Mouse (Mus musculus) frontal cortex, adult (tissue): Measurements from ENCODE around the gene Oit1.

Experiments
- ATAC-seq: cut with Nextera tagmentation; 2 replicates; pipeline ENCODE4 v1.9.2; 2017; ENCODE audit warnings: mild to moderate bottlenecking, moderate library complexity, mixed read lengths; ENCODE audit not compliant: low TSS enrichment

The Oit1 gene

DNA sequence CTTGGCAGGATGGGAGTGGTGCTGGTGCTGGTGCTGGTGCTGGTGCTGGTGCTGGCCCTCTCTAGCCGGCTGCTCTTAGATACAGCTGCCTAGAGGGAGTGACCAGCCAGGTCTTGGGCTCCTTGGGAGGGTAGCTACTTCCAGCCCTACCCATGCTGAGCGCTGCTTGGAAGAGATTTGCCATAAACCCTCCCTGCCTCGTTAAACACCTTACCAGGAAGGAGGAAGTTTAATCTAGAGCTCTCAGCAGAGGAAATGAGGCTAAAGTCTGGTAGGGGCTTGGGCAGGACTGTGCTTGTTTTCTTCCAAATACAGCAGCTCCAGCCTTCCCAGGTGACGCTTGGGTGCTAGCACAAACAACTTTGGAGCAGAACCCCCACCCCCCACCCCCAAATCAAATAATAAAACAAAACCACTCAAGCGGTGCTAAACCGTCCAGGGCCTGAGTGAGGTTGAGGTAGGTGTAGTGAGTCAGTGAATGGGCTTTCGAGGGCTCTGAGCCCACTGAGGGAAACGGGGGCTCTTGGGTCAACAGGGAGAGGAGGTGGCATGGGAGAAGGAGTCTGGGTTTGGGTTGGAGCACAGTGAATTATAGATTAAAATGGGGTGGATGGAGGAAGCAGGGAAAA, at the start of gene Oit1:
Oit1 (minus strand) TSS at position 70 of the 629 bp plus-strand sequence.
- no peak for ATAC-seq

DNA sequence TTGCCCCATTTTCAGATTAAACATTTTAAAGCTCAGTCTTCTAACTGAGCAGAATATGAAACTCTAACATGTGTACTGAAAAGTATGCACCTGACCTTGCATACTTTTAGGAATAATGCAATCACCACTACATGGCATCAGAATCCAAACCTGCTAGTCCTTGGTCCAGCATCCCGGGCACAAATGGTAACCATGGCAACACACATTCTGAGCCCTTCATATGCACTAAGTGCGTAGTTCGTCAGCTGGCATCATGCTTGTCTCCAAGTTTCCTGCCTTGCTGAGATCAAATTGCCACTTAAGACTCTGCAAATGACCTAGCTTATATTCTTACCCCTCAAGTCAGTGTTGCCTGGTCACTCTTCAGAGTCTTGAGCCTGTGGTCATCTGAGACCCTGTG, 44.3 kb upstream of the Oit1 start:
- ATAC-seq: no peak

GRCm38 (mm10) chr14:8421199-8421787, 42.7 kb upstream of the Oit1 start:
- ATAC-seq: no peak

GRCm38 (mm10) chr14:8418610-8419009, 40.1 kb upstream of the Oit1 start:
- ATAC-seq: no peak

GRCm38 (mm10) chr14:8405946-8406345, 27.4 kb upstream of the Oit1 start:
- ATAC-seq: no peak

DNA sequence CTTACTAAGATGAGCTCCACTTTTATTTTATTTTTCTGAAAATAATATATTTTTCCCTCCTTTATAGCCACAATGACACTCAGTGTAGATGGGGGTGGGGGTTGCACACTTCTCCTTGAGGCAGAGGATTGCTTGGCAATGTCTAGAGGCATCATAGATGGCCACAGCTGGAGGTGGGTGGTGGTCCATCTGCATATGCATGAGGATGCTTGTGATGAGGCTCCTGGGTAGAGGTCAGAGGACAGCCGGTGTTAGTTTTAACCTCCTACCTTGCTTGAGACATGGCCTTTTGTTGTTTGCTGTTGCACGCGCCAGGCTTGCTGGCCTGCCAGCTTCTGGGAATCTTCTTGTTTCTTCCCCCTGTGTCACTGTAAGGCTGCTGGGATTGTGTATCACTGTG, 24.8 kb upstream of the Oit1 start:
- ATAC-seq: no peak

- ATAC-seq: no peak
These were observed 20.0 kb upstream of the Oit1 start for GRCm38 (mm10) chr14:8398507-8398906.

DNA sequence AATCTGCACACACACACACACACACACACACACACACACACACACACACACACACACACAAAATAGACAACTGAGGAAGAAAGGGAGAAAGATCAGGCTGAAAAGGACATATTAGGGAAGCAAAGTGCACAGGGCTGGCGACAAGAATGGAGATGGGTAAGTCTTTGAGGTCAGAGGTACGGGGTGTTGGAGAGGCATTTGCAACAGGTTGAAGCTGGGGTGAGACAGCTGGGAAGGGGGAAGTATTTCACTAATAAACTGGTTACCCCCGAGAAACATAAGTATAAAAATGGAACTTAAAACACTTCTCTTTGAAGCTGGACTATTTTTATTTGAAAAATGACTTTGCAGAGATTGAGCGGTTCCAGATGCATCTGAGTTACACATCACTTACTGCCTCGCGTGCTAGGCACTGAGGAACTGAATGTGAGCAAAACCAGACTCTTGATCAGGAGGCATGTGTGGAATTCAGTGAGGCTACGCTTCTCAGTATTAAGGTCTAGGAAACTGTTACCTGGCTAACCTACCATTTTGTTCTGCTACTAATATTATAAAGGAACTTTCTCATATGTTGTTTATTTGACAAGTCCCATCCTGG, 17.2 kb upstream of the Oit1 start:
- no peak for ATAC-seq

DNA sequence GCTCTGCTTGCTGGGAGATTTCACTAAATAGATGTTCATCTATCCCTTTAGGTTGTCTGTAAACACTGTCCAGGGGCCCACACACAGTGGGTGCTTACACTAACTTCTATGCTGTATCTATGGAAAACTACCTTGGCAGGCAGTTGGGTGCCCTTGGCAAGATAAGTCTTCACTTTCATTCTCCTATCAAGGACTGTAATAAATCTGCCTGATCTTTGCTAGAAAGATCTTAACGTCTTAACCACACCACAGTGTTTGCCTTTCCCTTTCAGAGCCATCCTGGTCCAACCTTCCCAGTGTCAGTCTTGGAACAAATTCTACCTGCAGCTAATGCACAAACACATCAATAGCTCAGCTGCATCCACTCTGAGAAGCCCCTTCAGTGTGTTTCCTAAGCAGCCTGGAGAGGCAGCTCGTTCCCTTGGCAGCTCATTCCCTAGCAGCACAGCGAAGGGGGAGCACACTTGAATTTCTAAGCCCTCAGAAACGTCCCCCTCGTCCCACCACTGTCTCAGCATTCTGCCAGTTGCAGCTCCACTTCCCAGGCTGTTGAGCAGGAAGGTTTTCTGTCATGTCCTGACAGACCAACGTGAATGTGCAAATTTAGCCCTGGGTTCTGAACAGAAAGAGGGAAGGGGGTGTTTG, 13.7 kb upstream of the Oit1 start:
- no peak for ATAC-seq

DNA sequence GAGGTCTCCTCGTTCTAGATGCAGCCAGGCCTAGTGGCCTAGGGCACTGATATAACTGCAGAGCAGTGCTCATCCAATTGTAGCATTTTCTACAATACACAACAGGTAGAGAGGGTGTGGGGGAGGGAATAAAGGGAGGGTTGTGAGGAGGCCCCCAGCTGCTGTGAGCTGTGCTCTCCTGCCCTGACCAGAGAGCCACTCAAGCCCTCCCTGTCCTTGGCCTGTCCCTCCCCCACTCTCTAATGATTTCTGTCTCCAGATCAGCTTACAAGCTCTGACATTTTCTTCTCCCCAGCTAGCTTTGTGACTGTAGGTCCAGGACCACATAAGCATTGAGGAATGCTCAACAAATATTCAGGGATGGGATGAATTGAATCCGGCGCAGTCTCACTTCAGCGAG, 9.2 kb downstream of the Oit1 start:
- ATAC-seq: no peak

GRCm38 (mm10) chr14:8368900-8369299, 9.7 kb downstream of the Oit1 start:
- ATAC-seq: no peak

DNA sequence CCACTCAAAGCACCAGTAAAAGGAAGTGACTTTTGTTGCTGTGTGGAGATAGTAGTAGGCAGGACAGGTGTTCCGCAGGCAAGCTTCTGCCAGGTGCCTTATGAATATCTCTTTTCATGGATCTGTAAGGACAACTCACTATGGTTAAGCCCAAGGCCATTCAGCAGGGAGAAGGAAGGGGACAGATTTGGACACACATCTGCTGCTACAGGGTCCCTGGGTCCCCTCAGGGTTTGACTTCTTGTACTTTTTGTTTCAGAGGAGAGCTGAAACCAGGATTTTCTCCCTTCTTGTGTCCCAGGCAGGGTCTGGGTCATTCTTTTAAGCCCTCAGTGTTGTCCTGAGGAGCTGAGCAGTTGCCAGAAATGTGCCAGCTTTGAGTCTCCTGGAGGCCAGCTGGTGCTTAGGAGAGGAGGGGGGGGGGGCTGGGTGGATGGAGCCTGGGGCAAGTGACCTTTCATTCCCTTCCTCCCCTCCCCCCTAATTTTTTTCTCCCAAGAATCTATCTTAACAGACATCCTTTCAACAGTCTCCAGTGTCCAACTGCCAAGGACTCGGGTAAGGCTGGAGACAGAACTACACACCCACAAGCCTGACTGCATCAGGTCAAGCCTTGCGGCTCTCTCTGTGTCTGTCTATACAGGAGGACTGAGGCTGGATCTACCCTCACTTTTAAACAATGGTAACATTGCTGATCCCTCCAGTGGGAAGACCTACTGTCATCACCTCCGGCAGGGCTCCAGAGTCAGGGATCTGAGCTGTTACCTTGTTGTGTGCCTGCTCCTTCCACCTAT, 10.6 kb downstream of the Oit1 start:
- ATAC-seq: no peak

DNA sequence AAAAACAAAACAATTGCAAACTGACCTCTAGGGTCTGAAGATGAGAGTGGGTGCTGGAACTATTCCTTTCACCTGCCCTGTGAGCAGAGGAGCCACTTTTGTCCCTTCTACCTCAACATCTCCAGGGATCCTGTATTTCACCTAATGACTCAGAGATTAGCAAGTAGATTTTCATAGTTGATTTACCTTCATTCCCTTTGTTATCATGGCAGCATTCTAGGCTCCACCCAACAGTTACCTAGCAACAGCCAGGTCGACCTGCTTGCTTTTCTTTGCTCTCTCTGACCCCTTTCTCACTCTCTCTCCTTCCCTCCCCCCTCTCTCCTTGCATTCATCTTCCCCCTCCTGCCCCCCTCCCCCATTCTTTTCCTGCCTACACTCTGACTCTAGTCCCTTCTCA, 11.4 kb downstream of the Oit1 start:
- no peak for ATAC-seq

- ATAC-seq: no peak
These were observed 12.7 kb downstream of the Oit1 start for GRCm38 (mm10) chr14:8365833-8366232.

DNA sequence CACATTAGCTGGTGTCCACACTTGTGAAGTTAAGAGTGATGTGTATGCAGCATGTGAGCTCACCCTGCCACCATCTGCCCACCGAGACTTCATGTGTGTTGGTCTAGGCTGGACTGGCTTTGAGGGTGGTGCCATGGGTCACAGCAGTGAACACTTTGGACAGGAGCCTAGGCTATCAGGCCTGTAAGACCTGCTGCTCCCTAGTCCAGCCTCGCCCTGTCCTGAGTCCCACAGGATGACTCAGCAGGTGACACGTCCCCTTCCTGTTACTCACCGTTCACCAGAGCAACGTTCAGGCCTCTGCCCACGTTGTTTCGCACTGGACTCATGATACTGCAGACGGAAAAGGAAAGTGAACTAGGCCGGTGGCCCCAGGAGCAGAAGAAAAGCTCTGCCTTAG, 21.7 kb downstream of the Oit1 start:
- ATAC-seq: no peak

DNA sequence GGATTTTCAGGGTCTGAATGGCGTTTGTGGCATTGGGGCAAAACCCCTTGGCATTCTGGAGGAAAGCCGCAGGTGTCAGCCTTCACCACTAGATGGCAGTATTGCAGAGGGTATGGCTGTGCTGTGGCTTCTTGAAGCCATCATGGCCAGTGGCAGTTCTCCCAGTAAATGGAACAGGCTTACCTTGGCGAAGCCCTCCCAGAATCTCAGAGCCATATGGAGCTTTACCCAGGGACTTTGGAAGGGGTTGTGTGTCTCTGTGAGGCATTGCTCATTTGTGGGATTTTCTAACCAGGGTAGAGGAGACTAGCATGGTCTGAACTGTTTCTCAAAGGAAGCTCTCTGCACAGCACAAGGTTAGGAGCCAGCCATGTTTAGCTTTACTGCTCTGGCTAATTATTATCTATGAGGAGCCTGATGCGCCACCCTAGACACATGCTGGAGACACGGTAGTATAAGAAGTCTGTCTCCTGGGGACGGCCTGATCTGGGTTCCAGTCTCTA, 22.5 kb downstream of the Oit1 start:
- ATAC-seq: peak; percentile 96

DNA sequence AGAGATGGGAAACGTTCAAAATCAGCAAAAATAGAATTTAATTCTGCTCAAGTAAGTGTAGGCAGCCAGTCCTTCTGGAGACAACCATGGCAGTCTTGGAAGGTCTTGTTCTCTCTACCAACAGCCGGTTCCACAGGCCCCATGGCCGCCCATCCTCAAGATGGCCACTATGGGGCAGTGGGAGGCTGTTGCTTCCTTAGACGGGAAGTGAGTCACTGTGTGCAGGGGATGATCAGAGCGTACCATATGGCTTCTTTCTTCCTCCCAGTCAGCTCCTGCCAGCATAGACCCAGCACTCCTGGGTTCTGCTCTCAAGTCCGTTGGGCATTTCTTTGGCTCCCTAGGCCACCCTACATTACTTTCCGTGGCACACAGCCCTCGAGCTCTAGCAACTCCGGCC, 29.6 kb downstream of the Oit1 start:
- ATAC-seq: peak; percentile 86

DNA sequence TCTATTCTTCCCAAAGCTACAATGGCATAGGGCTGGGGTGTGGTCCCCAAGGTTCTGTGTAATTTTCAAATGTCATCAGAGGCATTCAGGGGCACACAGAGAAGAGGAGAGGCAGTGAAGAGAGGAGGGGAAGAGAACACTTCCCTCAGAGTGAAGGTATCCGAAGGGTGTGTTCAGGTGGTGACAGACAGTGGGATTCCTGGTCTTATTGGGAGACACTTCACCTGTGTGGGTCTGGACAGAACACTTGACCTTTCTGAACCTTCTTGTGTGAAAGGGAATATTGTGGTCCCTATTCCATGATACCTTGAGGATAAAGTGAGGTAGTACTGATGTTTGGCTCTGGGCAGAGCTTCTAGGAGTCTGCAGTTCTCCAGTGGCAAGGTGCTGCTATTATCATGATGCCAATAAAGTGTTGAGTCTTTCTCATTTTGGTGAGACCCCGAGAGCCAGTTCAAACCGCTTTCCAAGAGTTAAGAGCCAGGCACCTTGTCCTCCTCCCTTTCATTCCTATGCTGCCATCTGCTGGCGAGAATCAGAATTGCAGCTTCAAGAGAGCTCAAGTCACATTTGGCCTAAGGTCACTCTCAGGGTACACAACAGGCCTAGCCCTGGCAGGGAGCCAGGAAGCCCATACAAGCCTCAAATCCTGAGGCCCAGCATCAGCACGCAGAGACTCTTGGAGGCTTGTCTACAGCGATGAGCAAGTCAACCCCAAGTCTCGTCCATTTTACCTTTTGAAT, 32.1 kb downstream of the Oit1 start:
- ATAC-seq: peak; percentile 51; the same call in 1 of the 2 replicates

DNA sequence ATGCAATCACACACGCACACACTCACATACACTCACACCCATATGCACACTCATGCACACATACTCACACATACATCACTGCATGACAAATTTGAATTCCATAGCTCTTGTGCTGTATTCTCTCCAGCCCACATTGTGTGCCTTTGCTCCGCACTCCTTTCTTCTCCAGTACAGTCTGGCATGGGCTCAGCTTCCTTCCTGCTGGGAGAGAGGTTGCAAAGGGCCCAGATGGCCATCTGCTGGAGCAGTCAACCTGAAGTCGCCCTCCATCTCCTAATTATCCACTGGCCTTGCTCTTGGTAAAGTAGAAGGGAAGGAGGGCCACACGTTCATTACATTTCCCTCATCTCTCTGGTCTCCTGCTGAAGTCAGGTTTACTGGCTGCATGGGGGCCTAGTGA, 33.0 kb downstream of the Oit1 start:
- ATAC-seq: no peak

DNA sequence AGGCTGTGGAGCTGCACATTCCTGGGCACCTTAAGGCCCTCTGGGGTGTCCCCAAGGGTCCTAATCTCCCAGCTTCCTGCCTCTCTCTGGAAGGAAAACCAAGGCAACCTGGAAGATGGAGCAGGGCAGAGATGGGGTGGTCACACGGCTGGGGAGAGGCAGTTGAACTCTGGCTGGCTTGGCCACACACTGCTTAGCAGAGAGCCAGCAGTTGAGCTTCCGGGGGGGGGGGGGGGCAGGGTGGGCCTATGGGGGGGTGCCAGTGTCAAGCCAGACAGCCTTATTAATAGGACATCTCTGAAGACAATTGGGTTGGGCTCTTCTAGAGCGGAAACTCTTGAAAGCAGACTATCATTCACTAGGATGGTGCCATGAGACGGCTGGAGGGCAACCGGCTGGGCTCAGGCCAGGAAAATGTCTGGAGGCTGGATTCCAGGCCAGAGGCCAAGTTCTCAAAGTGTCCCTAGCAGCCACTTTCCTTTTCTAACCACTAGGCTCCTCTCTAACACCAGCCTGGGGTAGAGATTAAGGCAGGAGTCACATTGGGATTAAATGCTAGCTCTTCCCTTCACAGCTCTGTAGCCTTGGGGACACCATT, 35.9 kb downstream of the Oit1 start:
- no peak for ATAC-seq

GRCm38 (mm10) chr14:8340226-8340625, 38.3 kb downstream of the Oit1 start:
- no peak for ATAC-seq
